34 mouse cellular contexts compared by ENCODE assay signal in the genomic region with DNA sequence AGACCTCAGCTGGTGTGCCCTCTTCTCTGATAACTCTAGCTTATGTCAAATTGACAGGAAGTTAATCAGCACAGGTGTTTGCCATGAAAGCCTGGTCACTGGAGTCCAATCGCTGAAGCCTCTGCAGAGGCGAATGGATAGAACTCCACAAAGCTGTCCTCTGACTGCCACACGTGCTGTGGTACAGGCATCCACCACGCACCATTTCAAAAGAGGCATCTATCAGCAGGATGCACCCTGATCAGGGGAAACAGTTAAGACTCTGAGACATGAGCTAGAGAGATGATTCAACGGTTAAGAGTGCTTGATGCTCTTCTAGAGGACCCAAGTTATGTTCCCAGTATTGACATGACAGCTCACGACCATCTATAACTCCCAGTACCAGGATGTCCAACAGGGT.
"Had no signal": no experiment of that assay in that cellular context is flagged by ENCODE, and none has a peak within 500 bp of the region (broad histone marks: within the 10 kb centered on the region; RNA-seq: fewer than 3 reads in every experiment).

No protein-coding gene starts in this region.

- DNase-seq: heart, postnatal 10 days; heart, postnatal 14 days; heart, postnatal 36 days; kidney, adult 11 months; kidney, adult 18-20 months; kidney, adult 2 months; kidney, adult 8-10 months; kidney, adult 9 months; kidney, postnatal 10 days; kidney, postnatal 14 days; kidney, postnatal 25 days; kidney, postnatal 36 days; kidney, postnatal 4 days; layer of hippocampus, adult 9-11 months; layer of hippocampus, postnatal 36 days had no signal

- H3K27ac ChIP-seq: heart, embryonic 10.5 days; heart, embryonic 13.5 days; heart, embryonic 15.5 days; hindbrain, embryonic 10.5 days; hindbrain, embryonic 12.5 days; hindbrain, embryonic 13.5 days; hindbrain, embryonic 14.5 days; hindbrain, embryonic 15.5 days; hindbrain, postnatal 0 days; intestine, embryonic 15.5 days; kidney, embryonic 15.5 days; kidney, postnatal 0 days; layer of hippocampus, adult 2 months had no signal

- H3K4me1 ChIP-seq: heart, embryonic 10.5 days; heart, embryonic 12.5 days; heart, embryonic 15.5 days; hindbrain, embryonic 10.5 days; hindbrain, embryonic 12.5 days; hindbrain, embryonic 13.5 days; hindbrain, embryonic 15.5 days; intestine, embryonic 15.5 days; kidney, embryonic 15.5 days had no signal

- H3K4me2 ChIP-seq: heart, embryonic 11.5 days; heart, embryonic 12.5 days; heart, embryonic 13.5 days; heart, embryonic 15.5 days; hindbrain, embryonic 12.5 days; hindbrain, embryonic 13.5 days; hindbrain, embryonic 14.5 days; hindbrain, embryonic 15.5 days; intestine, embryonic 15.5 days; kidney, embryonic 15.5 days had no signal

- H3K4me3 ChIP-seq: heart, embryonic 10.5 days; heart, embryonic 12.5 days; heart, embryonic 13.5 days; heart, embryonic 15.5 days; hindbrain, embryonic 10.5 days; hindbrain, embryonic 12.5 days; hindbrain, embryonic 13.5 days; hindbrain, embryonic 15.5 days; intestine, embryonic 15.5 days; kidney, embryonic 15.5 days; layer of hippocampus, adult 2 months had no signal

- H3K9me3 ChIP-seq: heart, embryonic 15.5 days; hindbrain, embryonic 13.5 days; hindbrain, embryonic 15.5 days; intestine, embryonic 15.5 days; kidney, embryonic 15.5 days had no signal

- H3K9ac ChIP-seq: heart, embryonic 12.5 days; heart, embryonic 13.5 days; heart, embryonic 15.5 days; hindbrain, embryonic 12.5 days; hindbrain, embryonic 13.5 days; hindbrain, embryonic 14.5 days; hindbrain, embryonic 15.5 days; intestine, embryonic 15.5 days; kidney, embryonic 15.5 days had no signal

- ATAC-seq: hindbrain, embryonic 16.5 days; hindbrain, postnatal 0 days; inflammation-experienced regulatory T-cells, adult 6 months; intestine, embryonic 15.5 days; intestine, embryonic 16.5 days; intestine, postnatal 0 days had no signal

- H3K27me3 ChIP-seq: heart, embryonic 12.5 days; heart, embryonic 13.5 days; heart, embryonic 15.5 days; hindbrain, embryonic 12.5 days; hindbrain, embryonic 13.5 days; hindbrain, embryonic 15.5 days; intestine, embryonic 15.5 days; kidney, embryonic 15.5 days had no signal

- H3K36me3 ChIP-seq: heart, embryonic 10.5 days; heart, embryonic 12.5 days; heart, embryonic 13.5 days; heart, embryonic 15.5 days; hindbrain, embryonic 10.5 days; hindbrain, embryonic 12.5 days; hindbrain, embryonic 13.5 days; hindbrain, embryonic 15.5 days; intestine, embryonic 15.5 days; kidney, embryonic 15.5 days had no signal
